Mouse (Mus musculus) cerebellum, postnatal 25 days (tissue): ENCODE measurements around the gene Clec12b.

ENCODE experiments used
- DNase-seq, 2 experiments: peaks; one replicate each; pipeline ENCODE4 v3.0.0; 2021; ENCODE audit warnings: mixed read lengths in 2 of 2

Clec12b gene

GRCm38 (mm10) chr6:129385774-129386173 is at the start of gene Clec12b:
Gene Clec12b (minus strand): TSS chr6:129385874.
- no peak for DNase-seq

GRCm38 (mm10) chr6:129434239-129434638 is 48.6 kb upstream of the Clec12b start:
- no peak for DNase-seq

- no peak for DNase-seq
These were observed 41.6 kb upstream of the Clec12b start for GRCm38 (mm10) chr6:129427281-129427680.

GRCm38 (mm10) chr6:129425812-129426211 is 40.1 kb upstream of the Clec12b start:
- DNase-seq, result no peak

- no peak for DNase-seq
These were observed 39.5 kb upstream of the Clec12b start for GRCm38 (mm10) chr6:129425217-129425616.

- DNase-seq, result peak; percentile 72 to 74
These were observed 38.0 kb upstream of the Clec12b start for GRCm38 (mm10) chr6:129423734-129424072.

GRCm38 (mm10) chr6:129423040-129423733 is 37.5 kb upstream of the Clec12b start:
- DNase-seq, result peak in 1 of 2 experiments; percentile 4

GRCm38 (mm10) chr6:129422311-129422710 is 36.6 kb upstream of the Clec12b start:
- DNase-seq, result no peak

GRCm38 (mm10) chr6:129414177-129414576 is 28.5 kb upstream of the Clec12b start:
- DNase-seq, result no peak

- no peak for DNase-seq
These were observed 22.9 kb upstream of the Clec12b start, which contains the start of gene Clec9a for GRCm38 (mm10) chr6:129408562-129408961. Gene Clec9a (plus strand): TSS chr6:129408862.

- DNase-seq, result no peak
These were observed 21.6 kb upstream of the Clec12b start for GRCm38 (mm10) chr6:129407324-129407723.

GRCm38 (mm10) chr6:129405999-129406398 is 20.3 kb upstream of the Clec12b start:
- DNase-seq, result no peak

GRCm38 (mm10) chr6:129403391-129403790 is 17.7 kb upstream of the Clec12b start:
- no peak for DNase-seq

GRCm38 (mm10) chr6:129402404-129402803 is 16.7 kb upstream of the Clec12b start:
- no peak for DNase-seq

GRCm38 (mm10) chr6:129399945-129400344 is 14.3 kb upstream of the Clec12b start:
- DNase-seq, result no peak

- no peak for DNase-seq
These were observed 11.3 kb upstream of the Clec12b start, which contains the start of gene Clec1b for GRCm38 (mm10) chr6:129396997-129397396. Gene Clec1b (plus strand): TSS chr6:129397297.

GRCm38 (mm10) chr6:129393732-129394131 is 8.1 kb upstream of the Clec12b start:
- DNase-seq, result no peak

GRCm38 (mm10) chr6:129393087-129393720 is 7.5 kb upstream of the Clec12b start:
- no peak for DNase-seq

GRCm38 (mm10) chr6:129385000-129385399 is 674 bp downstream of the Clec12b start:
- no peak for DNase-seq

- DNase-seq, result no peak
These were observed 2.2 kb downstream of the Clec12b start for GRCm38 (mm10) chr6:129383466-129383865.

- DNase-seq, result no peak
These were observed 3.9 kb downstream of the Clec12b start for GRCm38 (mm10) chr6:129381736-129382135.

- DNase-seq, result no peak
These were observed 5.2 kb downstream of the Clec12b start for GRCm38 (mm10) chr6:129380454-129380853.

- no peak for DNase-seq
These were observed 10.7 kb downstream of the Clec12b start for GRCm38 (mm10) chr6:129374937-129375471.
